Mouse (Mus musculus) liver, adult 2 months (tissue): ENCODE results near the gene Zfp563. TPM values are rescaled to one million over a fixed set of nuclear protein-coding genes. Genes with fewer than 3 reads are reported as not detected.

Experiments used
- DNase-seq: peaks from one replicate; pipeline ENCODE4 v3.0.0-alpha.2; 2011; ENCODE audit warnings: low read depth, low spot score; ENCODE audit errors: extremely low read depth
- H3K27ac ChIP-seq: fragments of 200-500 bp; replicated peaks from 2 replicates; pipeline ENCODE4 v1.5.1; 2012; ENCODE audit warnings: low read depth, mild to moderate bottlenecking, control low read depth, inconsistent platforms, low read length; ENCODE audit not compliant: insufficient read depth
- H3K27me3 ChIP-seq: fragments of 200-500 bp; 2 replicates; pipeline ENCODE4 v1.6.1; 2012; ENCODE audit warnings: mild to moderate bottlenecking, moderate library complexity, low read length, inconsistent platforms; ENCODE audit not compliant: control insufficient read depth, insufficient read depth
- H3K36me3 ChIP-seq: fragments of 200-500 bp; 2 replicates; pipeline ENCODE4 v1.6.1; 2012; ENCODE audit warnings: low read length, inconsistent platforms; ENCODE audit not compliant: control insufficient read depth, insufficient read depth
- H3K4me1 ChIP-seq: fragments of 200-500 bp; 2 replicates; pipeline ENCODE4 v1.6.1; 2011; ENCODE audit warnings: low read length; ENCODE audit not compliant: control insufficient read depth, insufficient read depth
- H3K4me3 ChIP-seq: fragments of 200-500 bp; 2 replicates; pipeline ENCODE4 v1.5.1; 2011; ENCODE audit warnings: low read depth, mild to moderate bottlenecking, control low read depth, low read length, moderate library complexity; ENCODE audit not compliant: insufficient read depth
- H3K79me2 ChIP-seq: fragments of 200-500 bp; 2 replicates; pipeline ENCODE4 v1.6.1; 2012; ENCODE audit warnings: inconsistent platforms, mild to moderate bottlenecking, low read length, moderate library complexity; ENCODE audit not compliant: control insufficient read depth, insufficient read depth
- H3K9ac ChIP-seq: fragments of 200-500 bp; 2 replicates; pipeline ENCODE4 v1.6.1; 2012; ENCODE audit warnings: low read depth, mild to moderate bottlenecking, control low read depth, inconsistent platforms, low read length
- CTCF ChIP-seq: fragments of 200-500 bp; IDR thresholded peaks from 2 replicates; pipeline ENCODE4 v1.5.1; 2011; ENCODE audit warnings: low read depth, low read length, control low read depth
- POLR2A ChIP-seq: fragments of 200-500 bp; IDR thresholded peaks from 2 replicates; pipeline ENCODE4 v1.6.1; 2011; ENCODE audit warnings: low read length, control low read depth; ENCODE audit not compliant: insufficient read depth; ENCODE audit errors: extremely low read depth
- WGBS: fragments of 180-500 bp; shearing (Covaris S2); methylation state at CpG from one replicate; pipeline ENCODE4 v1.1.7; 2018; 5-methylcytosine and 5-hydroxymethylcytosine counted together
- polyA plus RNA-seq: library from polyadenylated mRNA; depleted of rRNA; stranded (reverse); fragments of >200 nt; gene quantifications from 2 replicates; pipeline ENCODE4 v1.2.3, GENCODE M21; 2012; rRNA removed
- total RNA-seq: library from RNA; depleted of rRNA; stranded (reverse); fragments of >200 nt; gene quantifications from 2 replicates; pipeline ENCODE4 v1.2.3, GENCODE M21; 2014; rRNA removed

The Zfp563 gene
- total RNA-seq (3.9 and 5.1 TPM in 2 replicates), polyA plus RNA-seq (0.65 and 0.91 TPM in 2 replicates)

- Histone ChIP-seq H3K4me1 (no peaks in the 10 kb centered on the region; the same call in 1 of the 2 replicates), H3K36me3 (no peaks in the 10 kb centered on the region), H3K79me2 (peaks cover 4% of the 10 kb centered on the region; the same call in 1 of the 2 replicates), H3K27ac (peak within 1 kb of the TSS; percentile 65), H3K27me3 (no peaks in the 10 kb centered on the region), H3K9ac (peak within 1 kb of the TSS; percentile 71), H3K4me3 (peak within 1 kb of the TSS; percentile 55)
- TF ChIP-seq CTCF: peak; percentile 16; the same call in 1 of the 2 replicates
- TF ChIP-seq POLR2A: 0 out of 2 replicates have a peak, but pooled peaks have one; percentile 29
- peak; percentile 95 for DNase-seq
- 5% methylated on average over 34 of the region's 34 CpGs for WGBS
These were observed at the start of gene Zfp563 for GRCm38 (mm10) chr17:33089220-33089949. TSS of gene Zfp563 (plus strand) at chr17:33089310.

GRCm38 (mm10) chr17:33058791-33059190 lies 30.3 kb upstream of the Zfp563 start:
- 0% methylated on average over 1 of the region's 1 CpGs for WGBS
- Histone ChIP-seq H3K4me3 (no peak overlapping the region), H3K4me1 (no peaks in the 10 kb centered on the region)

GRCm38 (mm10) chr17:33063001-33063400 lies 26.1 kb upstream of the Zfp563 start:
- no peak for DNase-seq
- WGBS: 9% methylated on average over 1 of the region's 1 CpGs
- H3K27me3 ChIP-seq: no peaks in the 10 kb centered on the region
- H3K9ac ChIP-seq: no peak overlapping the region
- H3K4me1 ChIP-seq: no peaks in the 10 kb centered on the region
- H3K79me2 ChIP-seq: no peaks in the 10 kb centered on the region
- no peaks in the 10 kb centered on the region for H3K36me3 ChIP-seq
- H3K4me3 ChIP-seq: no peak overlapping the region
- TF ChIP-seq POLR2A: no peak
- no peak overlapping the region for H3K27ac ChIP-seq

More at GRCm38 (mm10) chr17:33058791-33059190, 30.3 kb upstream of the Zfp563 start:
- TF ChIP-seq POLR2A (no peak), CTCF (no peak)
- H3K27ac ChIP-seq: no peak overlapping the region
- no peaks in the 10 kb centered on the region for H3K79me2 ChIP-seq
- H3K9ac ChIP-seq: no peak overlapping the region
- H3K36me3 ChIP-seq: no peaks in the 10 kb centered on the region
- no peak for DNase-seq
- no peaks in the 10 kb centered on the region for H3K27me3 ChIP-seq

GRCm38 (mm10) chr17:33067958-33068357 lies 21.2 kb upstream of the Zfp563 start, which contains the start of gene 4921501E09Rik:
TSS of gene 4921501E09Rik (minus strand) at chr17:33068058.
- 65% methylated on average over 1 of the region's 1 CpGs for WGBS
- no peaks in the 10 kb centered on the region for H3K36me3 ChIP-seq
- H3K9ac ChIP-seq: no peak within 1 kb of the TSS
- no peaks in the 10 kb centered on the region for H3K27me3 ChIP-seq
- H3K79me2 ChIP-seq: no peaks in the 10 kb centered on the region
- no peak within 1 kb of the TSS for H3K27ac ChIP-seq
- no peak within 1 kb of the TSS for H3K4me3 ChIP-seq
- DNase-seq: no peak
- TF ChIP-seq POLR2A (no peak), CTCF (no peak)
- H3K4me1 ChIP-seq: no peaks in the 10 kb centered on the region

GRCm38 (mm10) chr17:33091630-33092029 lies 2.5 kb downstream of the Zfp563 start:
- Histone ChIP-seq H3K27me3 (no peaks in the 10 kb centered on the region), H3K79me2 (peaks cover 6% of the 10 kb centered on the region; the same call in 1 of the 2 replicates), H3K4me1 (no peaks in the 10 kb centered on the region; the same call in 1 of the 2 replicates), H3K36me3 (no peaks in the 10 kb centered on the region), H3K27ac (no peak overlapping the region), H3K4me3 (no peak overlapping the region), H3K9ac (no peak overlapping the region)
- TF ChIP-seq CTCF: no peak
- no peak for TF ChIP-seq POLR2A
- no peak for DNase-seq
- 86% methylated on average over 1 of the region's 1 CpGs for WGBS
